Mouse (Mus musculus): ENCODE measurements at regions not wholly inside any gene's neighbourhood (a gene's known extent, or its start where the extent isn't known, plus 50 kb on each side); places are given as distances from the start of the nearest gene placed in this dataset.
"Not testable (repeated sequence)": the region's sequence is repeated elsewhere in the genome, so short reads cannot be mapped to it uniquely, and the experiment has no call there.

DNA sequence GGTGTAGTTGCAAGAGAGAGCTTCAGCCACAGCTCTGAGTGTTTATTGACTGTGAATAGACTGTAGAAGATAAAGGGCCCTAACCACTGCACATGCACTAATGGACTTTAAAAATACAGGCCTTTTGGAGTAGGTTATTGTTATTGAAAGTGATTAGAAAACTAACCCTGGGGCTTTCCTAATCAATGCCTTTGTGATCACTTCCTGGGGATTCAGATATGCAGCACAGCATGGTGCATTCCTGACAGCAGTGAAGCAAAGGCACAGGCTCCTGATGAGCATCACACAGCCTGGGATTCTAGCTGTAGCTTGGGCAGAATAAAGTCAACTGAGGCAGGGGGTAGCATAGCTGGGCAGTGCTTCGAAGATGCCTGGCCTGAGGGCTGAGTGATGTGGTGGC, 87.3 kb downstream of the Gm11077 start:
- no peak for DNase-seq (ENCODE audit: low read depth, low spot score)

DNA sequence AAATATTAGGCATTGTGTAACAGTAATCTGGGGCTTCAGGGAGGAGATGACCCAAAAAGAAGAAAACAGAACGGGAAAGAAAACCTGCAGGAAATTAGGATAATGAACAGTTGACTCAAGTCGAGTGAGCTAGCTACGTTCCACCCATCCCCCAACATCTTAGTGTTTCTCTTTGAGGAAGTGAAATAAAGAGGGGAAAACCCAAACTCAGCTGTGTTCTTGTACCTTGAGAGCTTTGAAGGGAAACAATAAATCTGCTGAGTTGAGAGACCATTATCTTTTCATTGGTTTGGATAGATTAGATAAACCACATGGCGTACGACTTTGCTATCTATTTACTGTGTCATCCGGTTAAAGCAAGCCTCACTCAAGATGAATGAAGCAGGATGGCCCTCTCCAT, 87.7 kb downstream of the Gm11077 start:
- DNase-seq (ENCODE audit: low read depth, low spot score): no peak

DNA sequence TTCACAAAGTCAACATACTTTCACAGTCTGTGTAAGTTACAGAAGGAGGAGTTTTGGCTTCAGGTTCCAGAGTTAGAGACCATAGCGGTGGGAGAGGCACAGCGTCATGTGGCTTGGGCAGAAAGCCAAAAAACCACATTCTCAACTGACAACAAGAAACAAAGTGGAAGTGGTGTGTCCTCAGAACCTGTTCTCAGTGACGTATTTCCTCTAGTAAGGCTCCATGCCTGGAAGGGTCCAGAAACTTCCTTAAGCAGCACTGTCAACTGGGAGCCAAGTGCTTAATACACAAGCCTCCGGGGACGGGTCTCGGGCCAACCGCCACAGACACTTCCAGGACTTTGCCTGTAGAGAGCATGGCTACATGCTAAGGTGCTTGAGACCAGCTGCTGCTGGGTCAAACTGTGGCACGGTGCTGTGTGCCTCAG, 90.4 kb downstream of the Gm11077 start:
- no peak for DNase-seq (ENCODE audit: low read depth, low spot score)

DNA sequence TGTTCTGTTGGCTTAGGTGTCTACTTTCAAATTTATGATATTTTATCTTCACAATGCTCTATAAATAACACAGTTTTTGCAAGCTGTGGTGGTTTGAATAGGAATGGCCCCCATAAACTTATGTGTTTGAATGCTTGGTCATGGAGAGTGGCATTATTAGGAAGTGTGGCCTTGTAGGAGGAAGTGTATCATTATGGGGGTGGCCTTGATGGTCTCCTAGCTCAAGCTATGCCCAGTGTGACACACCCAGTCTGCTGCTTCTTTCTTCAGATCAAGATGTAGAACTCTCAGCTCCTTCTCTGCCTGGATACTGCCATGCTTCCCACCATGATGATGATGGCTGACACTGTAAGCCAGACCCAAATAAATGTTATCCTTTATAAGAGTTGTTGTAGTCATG, 97.4 kb downstream of the Gm11077 start:
- no peak for DNase-seq (ENCODE audit: low read depth, low spot score)

DNA sequence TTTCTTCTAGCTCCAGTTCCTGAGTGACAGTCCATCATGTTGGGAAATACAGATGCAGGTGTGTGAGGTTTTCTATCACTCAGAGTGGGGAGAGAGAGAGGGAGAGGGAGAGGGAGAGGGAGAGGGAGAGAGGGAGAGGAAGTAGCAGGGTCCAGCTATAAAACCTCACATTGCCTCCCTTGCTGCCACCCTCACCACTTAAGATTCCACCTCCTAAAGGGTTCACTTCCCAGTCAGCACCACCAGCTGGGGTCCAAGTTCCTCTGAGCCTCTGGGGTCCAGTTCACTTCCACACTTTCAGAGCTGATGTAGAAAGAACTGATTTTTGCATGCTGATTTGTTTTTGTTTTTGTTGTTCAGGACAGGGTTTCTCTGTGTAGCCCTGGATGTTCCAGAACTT, 98.6 kb downstream of the Gm11077 start:
- DNase-seq (ENCODE audit: low read depth, low spot score): no peak

DNA sequence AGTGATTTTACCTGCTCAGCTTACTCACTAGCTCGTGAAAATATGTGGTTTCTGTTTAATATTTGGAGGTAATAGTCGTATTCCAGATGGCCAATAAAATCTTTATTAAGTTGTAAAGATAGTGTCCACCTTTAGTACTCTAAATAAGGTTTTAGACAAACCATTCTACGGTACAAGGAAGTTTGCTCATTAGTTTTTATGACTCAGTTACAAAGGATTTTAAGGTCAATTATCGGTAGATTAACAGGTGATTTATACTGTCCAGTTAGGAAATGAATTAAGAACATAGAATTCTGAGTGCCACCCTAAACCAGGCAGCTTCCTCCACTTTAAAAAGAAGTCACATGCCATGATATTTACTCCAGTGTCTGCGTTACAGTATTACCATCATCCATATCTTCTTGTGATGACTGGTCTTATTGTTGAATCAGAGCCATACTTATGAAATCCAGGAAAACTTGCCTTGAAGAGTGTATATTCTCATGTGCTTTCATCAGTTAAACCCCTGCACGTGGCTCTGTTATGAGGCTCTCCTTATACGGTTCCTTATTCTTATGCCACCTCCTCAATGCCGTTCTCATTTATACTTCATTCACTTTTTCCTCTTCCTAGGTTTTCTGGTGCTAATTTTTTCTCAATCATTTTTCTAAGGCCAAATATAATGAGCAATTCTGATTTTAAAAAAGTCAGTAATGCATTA, 114.4 kb downstream of the Gm11077 start:
- no peak for DNase-seq (ENCODE audit: low read depth, low spot score)

DNA sequence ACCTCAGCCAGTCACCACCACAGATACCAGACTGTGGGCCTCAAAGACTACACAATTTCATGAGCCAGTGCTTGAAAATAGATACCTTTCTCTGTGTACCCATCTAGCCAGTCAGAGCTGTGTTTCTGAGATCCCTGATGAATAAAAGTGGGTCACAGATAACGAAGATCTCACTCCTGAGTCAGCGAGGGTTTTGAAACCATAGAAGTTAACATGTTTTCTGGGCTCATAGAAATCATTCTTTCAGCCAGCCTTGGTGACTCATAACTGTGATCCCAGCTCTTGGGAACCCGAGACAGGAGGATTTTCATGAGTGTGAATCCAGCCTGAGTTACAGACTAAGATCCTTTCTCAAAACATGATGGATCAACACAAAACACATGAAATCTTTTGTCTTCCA, 118.1 kb downstream of the Gm11077 start:
- DNase-seq (ENCODE audit: low read depth, low spot score): no peak

DNA sequence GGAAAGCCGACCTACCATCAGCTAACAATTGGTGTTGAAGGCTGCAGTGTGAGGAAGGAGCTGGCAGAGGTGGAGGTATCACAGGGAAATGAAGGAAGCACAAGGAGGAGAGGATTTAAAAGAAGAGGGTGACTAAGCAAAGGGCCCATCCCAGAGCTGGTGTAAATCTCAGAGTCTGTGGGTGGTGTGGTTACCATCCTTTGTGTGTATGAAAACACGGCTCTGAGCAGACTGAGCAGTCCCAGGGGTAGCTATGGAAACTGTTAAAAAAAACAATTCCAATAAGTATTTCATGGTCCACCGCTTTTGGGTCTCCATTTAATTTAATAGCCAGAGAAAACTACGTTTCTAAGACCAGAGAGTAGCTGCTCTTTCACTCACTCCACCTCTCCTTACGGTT, 123.3 kb downstream of the Gm11077 start:
- no peak for DNase-seq (ENCODE audit: low read depth, low spot score)

DNA sequence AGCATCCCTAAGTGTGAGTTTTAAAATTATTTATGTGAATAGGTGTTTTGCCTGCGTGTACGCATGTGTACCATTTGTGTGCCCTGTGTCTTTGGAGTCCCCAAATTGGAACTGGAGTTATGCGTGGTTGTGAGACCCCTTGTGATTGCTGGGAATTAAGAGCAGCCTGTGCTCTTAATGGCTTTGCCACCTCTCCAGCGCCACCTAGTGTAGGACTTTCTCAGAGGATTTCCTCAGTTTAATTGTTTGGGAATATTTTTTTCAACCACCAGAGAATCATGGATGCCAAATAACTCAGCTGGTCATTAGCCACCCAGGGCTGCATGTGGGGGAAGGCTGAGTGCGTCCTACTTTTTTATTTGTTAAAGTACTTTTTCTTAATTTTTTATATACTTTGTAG, 124.4 kb downstream of the Gm11077 start:
- peak; percentile 37 for DNase-seq (ENCODE audit: low read depth, low spot score)

DNA sequence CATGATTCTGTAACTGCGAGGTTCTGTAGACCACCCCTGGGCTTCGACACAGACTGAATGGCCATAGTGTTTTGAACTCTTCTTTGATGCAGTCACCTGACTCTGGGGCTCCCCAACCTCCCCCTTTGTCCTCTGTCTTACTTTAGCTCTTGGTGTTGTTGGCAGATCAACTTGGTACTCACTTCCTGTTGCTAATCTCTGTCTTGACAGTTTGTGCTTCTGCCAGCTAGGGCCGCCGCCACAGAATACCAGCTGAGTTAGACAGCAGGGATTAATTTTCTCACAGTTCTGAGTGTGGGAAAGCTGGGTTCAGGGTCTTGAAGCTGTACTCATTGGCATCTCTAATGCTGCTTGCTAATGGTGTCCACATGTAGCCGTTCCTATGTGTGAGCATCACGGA, 125.6 kb downstream of the Gm11077 start:
- DNase-seq (ENCODE audit: low read depth, low spot score): no peak

DNA sequence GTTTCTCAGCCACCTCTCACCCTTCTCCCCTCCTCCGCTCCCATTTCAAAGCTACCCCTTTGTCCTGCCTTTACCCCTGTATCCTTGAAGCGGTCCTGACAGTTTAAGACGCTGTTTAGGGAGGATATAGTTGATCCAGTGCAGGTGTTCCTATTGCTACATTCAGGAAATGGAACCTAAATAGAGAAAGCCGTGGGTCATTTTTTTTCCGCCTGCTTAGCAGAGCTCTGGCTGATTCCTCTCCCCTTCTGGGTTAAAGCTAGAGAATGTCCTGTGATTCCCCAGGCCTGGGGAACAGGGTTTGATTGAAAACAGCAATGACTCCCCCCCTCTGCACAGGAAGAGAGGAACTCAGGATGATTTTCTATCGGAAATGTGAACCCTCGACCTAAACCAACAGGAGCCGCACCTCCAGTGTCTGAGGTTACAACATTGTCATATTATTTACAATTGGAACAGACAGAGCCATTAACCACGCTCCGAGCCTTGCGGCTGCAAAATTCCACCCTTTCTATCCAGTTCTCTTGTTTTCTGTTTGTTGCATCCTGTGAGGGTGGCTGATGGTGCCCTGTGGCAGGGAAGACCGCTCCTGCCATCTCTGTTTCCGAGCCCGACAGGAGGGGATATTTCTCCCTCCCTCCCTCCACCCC, 127.5 kb downstream of the Gm11077 start:
- DNase-seq (ENCODE audit: low read depth, low spot score): peak; percentile 31

DNA sequence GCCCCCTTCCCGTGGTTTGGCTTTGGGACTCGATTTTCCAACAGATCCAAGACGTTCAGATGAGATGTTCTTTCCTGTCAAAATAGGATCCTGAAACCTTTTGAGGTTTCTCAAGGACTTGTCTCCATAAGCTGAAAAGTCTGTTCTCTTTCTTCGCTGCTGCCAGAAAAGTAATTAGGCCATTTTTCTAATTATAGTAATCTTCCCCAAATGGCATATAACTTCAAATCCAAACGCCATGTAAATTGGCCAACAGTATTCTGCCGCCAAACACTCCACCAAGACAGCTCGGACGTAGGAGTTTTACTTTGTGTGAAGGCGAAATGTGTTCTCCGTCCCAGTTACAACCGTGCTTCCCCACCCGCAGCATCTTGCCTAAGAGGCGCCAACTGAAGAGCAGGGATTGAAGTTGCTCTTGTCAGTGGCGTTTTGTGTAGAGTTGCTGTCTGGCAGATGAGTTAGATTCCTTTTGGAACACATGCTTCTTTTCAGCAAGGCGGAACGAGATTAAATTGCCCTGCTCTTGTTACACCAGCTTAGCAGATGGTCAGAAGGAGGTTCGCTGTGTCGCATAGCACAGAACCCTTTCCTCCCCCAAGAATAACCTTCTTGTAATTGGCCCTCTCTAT, 128.1 kb downstream of the Gm11077 start:
- DNase-seq (ENCODE audit: low read depth, low spot score): peak; percentile 17

DNA sequence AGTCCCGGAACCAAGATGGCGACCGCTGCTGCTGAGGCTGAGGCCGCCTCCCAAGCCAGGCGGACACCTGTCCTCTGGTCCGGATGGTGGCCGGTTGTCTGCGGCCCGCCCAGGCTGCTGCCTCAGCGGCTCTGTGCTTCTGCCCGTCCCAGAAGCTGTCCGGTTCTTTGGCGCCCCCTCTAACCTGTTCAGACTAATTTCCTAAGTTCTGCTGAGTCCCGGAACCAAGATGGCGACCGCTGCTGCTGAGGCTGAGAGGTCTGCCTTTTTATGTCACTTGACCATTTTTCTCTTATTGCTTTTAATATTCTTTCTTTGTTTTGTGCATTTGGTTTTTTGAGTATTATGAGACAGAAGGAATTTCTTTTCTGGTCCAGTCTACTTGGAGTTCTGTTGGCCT, 140.4 kb downstream of the Gm11077 start:
- DNase-seq (ENCODE audit: low read depth, low spot score): not testable (repeated sequence)

DNA sequence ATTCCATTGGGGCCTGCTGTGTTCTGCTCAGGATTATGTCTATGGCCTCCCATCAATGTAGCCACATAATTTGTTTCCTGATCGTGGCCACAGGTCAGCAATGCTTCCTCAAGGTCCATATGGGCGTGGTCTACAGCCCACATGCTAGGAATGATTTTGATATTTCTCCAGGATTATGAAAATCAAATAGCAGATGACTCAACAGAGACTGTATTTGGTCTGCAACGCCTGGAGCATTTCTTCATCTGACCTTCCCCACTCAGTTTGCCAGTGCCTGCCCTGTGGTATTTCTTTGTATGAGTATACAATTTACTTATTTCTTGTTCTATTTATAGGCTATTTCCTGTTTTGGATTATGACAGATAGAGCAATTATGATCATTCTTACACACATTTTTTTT, 145.7 kb downstream of the Gm11077 start:
- no peak for DNase-seq (ENCODE audit: low read depth, low spot score)

DNA sequence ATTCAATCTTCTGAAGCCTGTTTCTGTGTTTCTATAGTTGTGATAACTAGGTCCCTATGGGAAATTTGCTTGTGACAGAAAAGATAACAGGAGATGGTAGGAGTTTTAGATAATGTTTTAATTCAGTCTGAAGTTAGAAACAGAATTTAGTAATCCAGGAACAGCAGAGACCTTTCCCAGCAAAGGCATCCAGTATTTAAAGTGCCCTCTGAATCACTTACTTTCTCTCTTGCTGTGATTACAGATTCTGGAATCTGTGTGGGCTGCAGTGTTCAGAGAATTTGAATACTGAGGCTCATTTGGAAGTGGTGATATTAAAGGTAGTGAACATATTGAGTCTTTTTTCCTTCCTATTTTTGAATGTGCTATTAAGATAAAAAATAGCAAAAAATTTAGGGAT, 154.6 kb downstream of the Gm11077 start:
- DNase-seq (ENCODE audit: low read depth, low spot score): no peak

DNA sequence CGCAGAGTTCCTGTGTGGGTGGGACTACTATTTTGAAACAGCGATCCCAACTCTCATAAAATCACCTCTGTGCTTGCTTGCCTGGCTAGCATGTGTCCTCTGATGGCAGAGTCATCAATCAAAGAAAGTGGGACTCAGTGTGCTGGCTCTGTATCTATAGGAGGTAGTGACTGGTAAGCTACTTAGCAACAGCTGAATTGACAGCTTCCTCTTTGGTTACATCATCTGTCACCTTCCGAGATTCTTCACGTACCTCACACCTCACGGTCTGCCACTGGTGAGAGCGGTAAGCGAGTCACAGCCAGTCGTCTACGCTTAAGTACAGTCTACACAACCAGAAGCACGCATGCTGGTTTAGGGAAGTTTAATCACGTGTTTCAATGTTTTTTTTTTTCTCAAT, 159.5 kb downstream of the Gm11077 start:
- DNase-seq (ENCODE audit: low read depth, low spot score): peak; percentile 39

DNA sequence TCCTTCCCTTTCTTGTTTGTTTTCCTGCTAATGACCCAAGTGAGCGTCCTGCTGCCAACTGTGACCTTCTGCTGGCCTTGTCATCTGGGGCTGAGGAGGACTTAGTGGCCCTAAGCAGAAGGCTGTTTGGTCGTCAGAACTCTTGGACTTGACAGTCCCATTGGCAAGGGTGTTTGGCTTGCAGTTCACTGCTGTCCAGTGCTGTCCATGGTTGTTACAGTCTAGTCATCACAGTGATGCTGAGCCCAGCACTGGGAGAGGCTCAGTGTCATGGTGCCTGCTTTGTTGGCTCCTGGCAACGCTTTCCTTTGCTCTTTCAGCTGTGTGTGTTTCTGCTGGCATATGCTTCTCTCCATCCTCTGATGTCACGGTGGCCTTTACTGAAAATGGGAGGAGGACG, 161.0 kb downstream of the Gm11077 start:
- DNase-seq (ENCODE audit: low read depth, low spot score): no peak

DNA sequence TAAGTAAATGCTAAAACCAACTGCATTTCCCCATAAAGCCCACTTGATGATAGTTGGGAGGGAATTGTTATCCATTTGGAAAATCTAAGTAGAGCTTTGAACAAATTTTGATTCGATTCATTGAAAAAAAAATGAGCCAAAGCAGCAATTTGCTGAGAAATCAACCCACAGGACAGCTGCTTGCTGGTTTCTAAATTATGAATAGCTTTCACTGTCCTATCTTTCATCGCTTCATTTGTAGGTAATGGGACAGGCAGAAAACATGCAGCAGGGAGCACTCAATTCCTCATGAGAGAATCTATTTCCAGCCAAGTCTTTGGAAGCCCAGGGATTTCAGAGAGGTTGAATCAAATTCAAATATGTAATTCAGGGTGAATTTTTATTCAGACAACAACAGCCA, 161.5 kb downstream of the Gm11077 start:
- no peak for DNase-seq (ENCODE audit: low read depth, low spot score)

DNA sequence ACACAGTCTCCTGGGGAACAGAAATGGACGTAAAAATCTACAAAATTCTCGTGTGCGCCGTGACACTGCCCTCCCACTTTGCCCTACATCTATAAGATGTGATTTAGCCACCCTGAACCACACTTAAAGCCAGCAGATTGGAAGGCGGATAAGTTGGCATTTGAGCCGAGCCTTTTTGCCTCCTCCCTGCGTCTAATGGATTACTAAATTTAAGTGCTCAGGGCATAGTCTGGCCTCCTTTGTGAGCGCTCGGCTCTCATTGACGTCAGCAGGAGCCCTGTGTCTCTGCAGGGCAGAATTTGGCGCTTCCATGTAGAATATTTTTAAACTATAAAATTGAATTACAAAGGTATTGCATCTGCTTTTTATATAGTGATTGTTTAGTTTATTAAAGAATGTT, 165.4 kb downstream of the Gm11077 start:
- no peak for DNase-seq (ENCODE audit: low read depth, low spot score)

DNA sequence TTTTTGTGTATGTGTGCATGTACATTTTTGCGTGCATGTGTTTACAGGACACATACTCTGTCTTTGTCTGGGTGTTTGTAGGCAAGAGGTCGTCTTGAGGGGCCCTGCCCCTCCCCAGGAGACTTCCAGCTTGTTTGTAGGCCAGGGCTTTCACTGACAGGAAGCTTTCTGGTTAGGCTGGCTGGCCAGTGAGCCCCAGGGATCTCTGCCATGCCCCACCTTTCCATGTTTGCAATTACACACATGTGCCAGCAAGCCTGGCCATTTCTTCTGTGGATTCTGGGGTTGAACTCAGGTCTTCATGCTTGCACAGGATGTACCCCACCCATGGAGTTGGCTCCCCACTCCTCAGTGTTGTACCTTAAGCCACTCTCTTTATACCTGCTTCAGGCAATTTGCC, 166.4 kb downstream of the Gm11077 start:
- DNase-seq (ENCODE audit: low read depth, low spot score): no peak

DNA sequence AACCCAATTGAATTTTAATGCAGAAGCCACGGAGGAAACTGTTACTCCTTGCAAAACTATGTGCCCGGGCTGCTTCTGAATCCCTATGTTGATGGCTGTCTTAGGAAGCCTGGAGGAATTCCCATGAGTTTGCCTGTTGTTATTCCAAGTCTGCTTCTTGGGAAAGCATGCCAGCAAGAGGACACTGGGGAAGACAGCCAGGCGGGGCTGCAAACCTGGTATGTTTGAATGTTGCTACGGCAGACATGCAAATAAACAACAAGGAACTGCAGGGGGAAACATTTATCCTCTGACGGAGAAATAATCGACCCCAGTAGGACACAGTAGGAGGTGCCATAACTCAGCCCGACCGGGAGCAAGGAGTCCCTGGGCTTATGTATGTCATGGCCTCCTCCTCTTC, 168.0 kb downstream of the Gm11077 start:
- DNase-seq (ENCODE audit: low read depth, low spot score): no peak

DNA sequence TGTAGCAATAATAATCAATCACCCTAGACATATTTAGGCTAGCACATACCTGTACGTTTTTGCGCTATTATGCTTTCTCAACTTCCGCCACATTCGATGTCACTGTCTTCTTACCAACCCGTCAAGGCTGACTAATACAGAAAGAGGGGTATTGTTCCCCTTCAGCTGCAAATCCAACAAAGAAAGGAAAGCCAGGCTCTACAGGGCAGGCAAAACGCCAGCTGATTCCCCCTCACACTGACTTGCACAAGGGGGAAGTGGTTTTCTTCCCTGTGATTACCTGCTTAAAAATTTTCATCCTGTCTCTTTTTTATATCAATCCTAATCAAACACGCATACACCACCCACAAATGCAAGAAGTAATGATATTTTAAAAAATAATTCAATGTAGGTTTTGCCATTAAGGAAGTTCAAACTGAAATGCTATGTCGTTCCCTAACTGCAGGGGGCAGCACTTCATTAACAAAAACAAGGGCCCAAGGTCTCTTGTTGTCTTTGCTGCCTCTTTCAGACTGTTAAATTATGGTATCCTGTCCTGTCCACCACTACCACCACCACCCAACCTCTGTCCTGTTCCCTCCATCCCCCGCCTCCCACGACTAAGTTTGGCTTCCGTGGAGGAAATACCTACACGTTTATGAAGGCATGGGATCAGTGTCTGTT, 195.4 kb downstream of the Gm11077 start:
- DNase-seq (ENCODE audit: low read depth, low spot score): peak; percentile 24

DNA sequence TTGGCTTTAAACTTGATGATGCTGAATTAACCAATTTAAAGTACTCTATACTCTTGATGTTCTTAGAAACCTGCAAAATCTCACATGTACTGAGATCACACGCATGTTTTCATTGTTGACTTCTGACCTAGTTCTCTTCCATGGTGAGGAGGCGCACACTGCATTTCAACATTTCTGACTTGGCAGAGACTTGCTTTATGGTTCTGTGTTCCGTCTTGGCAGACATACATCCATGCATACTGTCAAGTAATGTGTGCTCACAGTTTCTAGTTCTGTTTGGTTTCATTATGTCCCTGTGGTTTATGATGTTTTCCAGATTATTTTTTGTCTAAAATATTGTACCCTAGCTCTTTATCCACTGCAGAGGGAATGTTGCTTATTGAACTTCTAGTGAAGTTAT, 198.5 kb downstream of the Gm11077 start:
- no peak for DNase-seq (ENCODE audit: low read depth, low spot score)
